Mouse (Mus musculus): ENCODE measurements around the gene Foxi3. TPM values are rescaled to one million over a fixed set of nuclear protein-coding genes. Genes with fewer than 3 reads are reported as not detected.

Foxi3 gene
- total RNA-seq (2017), result not detected in 2 replicates

DNA sequence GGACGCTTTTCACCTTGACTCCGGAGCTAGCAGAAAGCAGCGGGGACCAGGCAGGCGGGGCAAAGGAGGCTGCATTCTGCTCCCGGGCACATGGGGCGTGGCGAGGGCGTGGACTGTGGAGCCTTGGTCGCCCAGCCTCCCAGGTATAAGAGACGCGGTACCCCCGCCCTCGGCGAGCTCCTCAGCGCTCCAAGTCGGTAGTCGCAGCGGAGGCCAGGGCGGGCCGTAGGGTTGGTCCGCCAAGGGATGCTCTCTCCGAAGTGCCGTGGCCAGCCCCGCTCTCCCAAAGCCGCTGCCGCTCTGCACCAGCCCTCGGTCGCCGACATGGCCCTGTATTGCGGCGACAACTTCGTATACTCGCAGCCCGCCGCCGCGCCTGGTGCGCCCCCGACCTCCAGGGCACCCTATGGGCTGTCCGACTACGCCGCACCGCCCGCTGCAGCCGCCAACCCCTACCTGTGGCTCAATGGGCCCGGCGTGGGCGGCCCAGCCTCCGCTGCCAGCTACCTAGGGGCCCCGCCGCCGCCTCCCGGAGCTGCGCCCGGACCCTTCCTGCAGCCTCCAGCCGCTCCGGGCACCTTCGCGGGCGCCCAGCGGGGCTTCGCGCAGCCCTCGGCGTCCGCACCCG is at the start of gene Foxi3:
Gene Foxi3, plus strand, starts transcription at position 247 of the 628 bp plus-strand sequence.
- ATAC-seq (ENCODE audit: extremely low read depth, insufficient number of reproducible peaks, low FRiP score, poor library complexity, severe bottlenecking), result 0 out of 2 replicates have a peak, but pooled peaks have one; percentile 9

DNA sequence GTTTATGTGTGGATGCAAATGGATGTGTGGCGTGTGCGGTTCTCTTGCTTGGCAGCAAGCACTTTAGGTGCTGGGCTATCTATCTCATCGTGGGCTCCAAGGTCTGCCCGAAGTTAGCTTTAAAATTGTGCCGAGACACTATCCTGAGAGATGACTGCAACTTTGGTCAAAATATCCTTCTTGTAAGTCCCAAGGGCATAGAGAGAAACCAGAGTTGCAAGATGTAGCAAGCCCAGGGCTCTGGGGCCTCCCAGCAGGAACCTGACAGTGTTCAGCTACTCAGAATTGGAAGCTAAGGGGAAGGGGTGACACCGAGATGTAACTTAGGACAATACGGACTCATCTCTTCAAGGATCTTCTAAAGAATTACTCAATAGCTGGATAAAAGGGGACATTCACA is 46.8 kb upstream of the Foxi3 start:
- no peak for ATAC-seq (ENCODE audit: extremely low read depth, insufficient number of reproducible peaks, low FRiP score, poor library complexity, severe bottlenecking)

DNA sequence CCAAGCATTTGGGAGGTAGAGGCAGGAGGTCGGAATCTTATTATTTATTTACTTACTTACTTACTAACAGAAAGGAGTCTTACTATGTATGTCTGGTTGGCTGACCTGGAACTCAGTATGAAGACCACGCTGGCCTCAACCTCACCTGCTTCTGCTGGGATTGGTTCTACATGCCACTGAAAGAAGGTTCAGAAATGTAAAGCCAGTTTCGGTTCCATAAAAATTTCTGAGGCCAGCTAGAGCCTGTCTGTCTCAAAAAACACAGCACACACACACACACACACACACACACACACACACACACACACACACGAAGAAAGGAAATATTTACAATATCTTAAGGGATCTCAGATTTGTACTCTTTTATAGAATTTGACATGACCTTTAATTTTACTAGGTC is 46.0 kb upstream of the Foxi3 start:
- no peak for ATAC-seq (ENCODE audit: extremely low read depth, insufficient number of reproducible peaks, low FRiP score, poor library complexity, severe bottlenecking)

DNA sequence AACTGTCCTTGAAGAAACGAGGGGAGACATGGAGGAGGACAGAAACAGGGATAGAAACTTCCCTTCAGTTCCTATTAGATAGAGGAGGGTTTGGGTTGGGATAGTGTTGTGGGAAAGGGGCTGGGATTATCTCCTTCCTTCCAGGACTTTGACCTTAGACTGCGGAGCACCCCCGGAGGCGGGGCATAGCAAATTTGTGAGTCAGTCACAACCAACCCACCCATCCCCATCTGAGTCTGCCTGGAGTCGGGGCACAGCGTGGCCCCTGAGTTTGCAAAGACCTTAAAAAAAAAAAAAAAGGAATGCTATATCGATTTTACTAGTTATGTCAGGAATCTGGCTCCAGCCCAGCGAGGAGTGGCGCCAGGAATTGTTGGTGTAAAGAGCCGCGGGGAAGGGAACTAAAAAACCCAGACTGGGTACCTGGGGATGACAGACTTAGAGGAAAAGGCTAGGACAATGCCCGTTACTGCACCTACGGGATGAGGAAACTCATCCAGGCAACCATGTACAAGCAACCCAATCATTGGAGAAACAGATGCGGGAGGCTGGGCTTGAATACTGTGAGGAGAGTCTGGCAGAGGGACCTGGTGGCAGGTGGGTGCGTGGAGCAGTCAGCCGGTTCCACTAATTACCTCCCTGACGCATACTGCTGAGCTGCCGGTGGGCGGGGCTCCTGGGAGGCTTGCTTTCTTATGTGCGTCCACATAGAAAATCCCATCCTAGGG is 44.5 kb upstream of the Foxi3 start:
- no peak for ATAC-seq (ENCODE audit: extremely low read depth, insufficient number of reproducible peaks, low FRiP score, poor library complexity, severe bottlenecking)

DNA sequence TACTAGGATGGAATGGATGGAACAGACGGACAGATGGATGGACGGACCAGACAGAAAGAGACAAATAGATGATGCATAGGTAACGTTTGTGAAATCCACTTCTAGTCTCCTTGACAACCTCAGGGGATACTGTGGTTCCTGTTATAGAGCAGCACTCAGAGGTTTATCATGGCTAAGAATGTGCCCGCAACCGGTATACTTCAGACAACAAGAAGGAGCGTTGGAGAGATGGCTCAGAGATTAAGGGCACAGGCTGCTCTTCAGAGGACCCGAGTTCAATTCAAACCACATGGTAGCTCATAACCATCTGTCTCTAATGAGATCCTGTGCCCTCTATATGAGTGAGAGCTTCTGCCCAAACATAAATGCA is 44.0 kb upstream of the Foxi3 start:
- ATAC-seq (ENCODE audit: extremely low read depth, insufficient number of reproducible peaks, low FRiP score, poor library complexity, severe bottlenecking), result no peak

DNA sequence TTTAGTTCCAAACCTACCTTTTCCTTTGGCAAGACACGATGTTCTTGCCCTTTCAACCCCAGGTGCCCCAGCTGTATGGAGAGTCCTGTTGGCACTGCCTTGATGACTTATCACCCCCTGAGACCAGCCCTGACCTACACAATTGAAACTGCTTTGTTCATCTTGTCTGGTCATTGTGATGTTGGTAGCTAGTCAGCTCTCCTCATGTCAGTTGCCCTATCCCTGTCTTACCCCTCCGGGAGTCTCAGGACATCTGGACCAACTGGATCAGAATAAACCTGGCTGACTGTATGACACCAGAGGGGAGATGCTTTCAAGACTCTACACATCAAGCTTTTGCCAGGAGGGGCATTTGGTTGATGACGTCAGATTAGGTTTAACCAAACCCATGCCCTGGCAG is 37.5 kb upstream of the Foxi3 start, which contains the start of gene Tex37:
Gene Tex37, minus strand, starts transcription at position 101 of the 400 bp plus-strand sequence.
- ATAC-seq (ENCODE audit: extremely low read depth, insufficient number of reproducible peaks, low FRiP score, poor library complexity, severe bottlenecking), result no peak

DNA sequence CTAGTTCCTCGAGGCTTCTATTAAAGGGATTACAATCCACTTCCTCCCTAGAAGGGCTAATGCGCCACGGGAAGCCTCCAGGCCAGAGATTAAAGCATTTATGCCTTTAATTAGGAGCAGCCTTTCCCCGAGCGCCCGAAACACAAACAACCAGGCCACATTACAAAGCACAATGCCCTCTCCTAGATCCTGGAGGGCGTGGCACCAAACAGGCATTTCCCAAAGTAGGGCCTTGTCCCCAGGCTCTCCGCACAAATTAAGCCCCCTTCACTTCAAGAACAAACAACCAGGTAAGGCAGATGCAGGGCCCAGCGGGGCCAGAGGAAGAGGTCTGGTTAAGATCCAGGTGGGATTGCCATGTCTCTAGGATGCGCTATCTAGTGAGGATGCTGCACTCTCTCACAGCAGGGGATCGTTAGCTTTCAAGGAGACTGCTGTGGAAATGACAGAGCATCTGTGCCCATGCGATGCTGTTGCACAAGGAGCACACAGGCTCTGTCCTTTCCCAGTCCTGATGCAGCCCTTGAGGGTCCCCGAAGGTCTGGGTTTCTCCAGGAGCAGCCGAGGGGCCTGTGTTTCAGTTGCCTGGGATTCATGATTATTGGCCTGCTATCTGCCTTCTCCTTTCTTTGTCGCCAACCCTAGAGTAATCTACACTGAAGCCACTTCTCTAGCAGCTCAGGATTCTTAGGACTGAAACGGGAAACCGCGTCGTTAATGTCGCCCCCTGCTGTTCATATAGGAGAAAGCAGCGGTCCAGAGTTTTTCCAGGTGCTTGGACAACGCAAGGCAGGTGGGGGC is 34.9 kb upstream of the Foxi3 start:
- ATAC-seq (ENCODE audit: extremely low read depth, insufficient number of reproducible peaks, low FRiP score, poor library complexity, severe bottlenecking), result 0 out of 2 replicates have a peak, but pooled peaks have one; percentile 30

DNA sequence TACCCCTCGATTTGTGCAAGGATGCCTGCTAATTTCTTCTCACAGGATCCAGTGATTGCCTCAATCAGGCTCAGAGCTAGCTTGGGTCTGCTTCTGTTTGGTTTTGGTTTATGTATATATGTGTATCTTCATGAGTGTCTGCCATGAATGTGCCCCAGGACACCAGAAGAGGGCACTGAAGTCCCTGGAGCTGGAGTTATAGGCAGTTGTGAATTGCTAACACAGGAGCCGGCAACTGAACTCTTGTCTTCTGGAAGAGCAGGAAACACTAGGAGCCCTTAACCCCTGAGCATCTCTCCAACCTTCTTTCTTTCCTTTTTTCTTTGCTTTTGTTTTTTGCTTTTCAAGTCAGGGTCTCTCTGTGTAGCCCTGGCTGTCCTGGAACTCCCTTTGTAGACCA is 24.5 kb upstream of the Foxi3 start:
- ATAC-seq (ENCODE audit: extremely low read depth, insufficient number of reproducible peaks, low FRiP score, poor library complexity, severe bottlenecking), result no peak

DNA sequence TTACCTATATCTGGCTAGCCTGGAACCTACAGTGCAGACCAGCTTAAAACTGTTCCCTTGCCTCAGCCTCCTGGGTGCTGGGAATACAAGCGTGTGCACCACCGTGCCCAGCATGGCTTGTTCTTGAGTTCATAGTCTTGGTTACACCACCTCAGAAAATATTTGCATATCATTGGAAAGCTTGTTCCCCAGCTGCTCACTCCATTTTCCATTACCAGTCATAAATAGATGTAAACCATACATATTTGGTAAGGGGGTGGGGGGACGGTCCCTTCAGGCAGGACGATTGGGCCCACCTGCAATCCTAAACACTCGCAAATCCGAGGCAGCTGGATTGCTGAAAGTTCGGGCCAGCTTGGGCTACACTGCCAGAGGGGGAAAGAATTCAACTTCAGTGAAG is 3.1 kb upstream of the Foxi3 start:
- ATAC-seq (ENCODE audit: extremely low read depth, insufficient number of reproducible peaks, low FRiP score, poor library complexity, severe bottlenecking), result no peak

DNA sequence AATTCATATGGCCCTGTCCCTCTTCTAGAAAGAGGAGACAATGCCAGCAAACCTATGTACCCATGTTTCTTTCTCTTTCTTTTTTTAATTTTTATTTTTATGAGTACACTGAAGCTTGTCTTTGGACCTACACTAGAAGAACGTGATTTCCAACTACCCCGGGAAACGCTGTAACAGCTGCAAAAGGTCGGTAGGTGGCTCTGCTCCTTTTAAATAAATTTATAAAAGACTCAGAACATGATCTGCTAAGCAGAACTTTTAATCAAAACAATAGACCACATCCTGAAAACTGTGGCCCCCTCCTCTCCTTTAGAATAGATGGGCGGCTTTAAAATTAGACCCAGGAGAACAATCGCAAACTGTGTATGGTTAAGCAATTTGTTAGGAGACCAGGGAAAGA is 2.3 kb upstream of the Foxi3 start:
- no peak for ATAC-seq (ENCODE audit: extremely low read depth, insufficient number of reproducible peaks, low FRiP score, poor library complexity, severe bottlenecking)

DNA sequence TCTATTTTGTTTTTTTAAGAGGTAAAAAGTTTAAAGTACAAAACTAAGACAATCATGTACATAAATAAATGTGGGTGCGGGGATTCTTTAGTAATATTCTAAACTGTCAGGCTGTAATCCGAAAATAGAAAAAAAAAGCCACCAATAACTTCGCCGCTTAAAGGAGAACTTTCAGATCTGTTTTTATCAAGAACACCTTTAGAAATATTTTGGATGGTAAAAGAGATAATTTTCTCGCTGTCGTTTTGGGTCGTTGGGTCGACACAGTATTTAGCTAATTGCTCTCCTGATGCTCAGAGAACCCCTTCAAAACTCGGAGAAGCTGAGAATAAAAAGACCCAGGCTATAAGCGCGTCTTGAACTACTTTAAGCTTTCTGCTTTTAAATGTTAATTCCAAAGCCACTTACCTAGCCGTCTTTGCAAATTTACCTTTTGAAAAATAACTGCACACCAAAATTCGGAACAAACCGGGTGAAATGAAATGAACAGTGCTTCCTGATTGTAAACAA is 985 bp upstream of the Foxi3 start:
- no peak for ATAC-seq (ENCODE audit: extremely low read depth, insufficient number of reproducible peaks, low FRiP score, poor library complexity, severe bottlenecking)

DNA sequence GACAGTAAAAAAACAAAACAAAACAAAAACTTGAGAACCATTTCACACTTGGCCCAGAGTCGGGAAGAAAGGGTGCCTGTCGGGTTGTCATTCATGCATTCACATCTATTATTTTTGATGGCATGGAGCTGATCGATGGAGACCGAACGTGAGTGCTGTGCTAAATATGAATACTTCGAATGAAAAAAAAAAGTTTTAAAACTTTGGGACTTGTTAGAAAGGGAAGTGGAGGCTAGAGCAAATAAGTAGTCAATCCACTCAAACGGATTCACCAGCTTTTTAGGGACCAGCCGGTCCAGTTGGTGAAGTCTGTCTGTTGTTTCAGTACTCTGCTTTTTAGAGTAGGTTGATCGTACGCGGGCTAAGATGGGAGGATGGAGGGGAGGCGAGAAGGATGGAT is 490 bp upstream of the Foxi3 start:
- ATAC-seq (ENCODE audit: extremely low read depth, insufficient number of reproducible peaks, low FRiP score, poor library complexity, severe bottlenecking), result no peak

DNA sequence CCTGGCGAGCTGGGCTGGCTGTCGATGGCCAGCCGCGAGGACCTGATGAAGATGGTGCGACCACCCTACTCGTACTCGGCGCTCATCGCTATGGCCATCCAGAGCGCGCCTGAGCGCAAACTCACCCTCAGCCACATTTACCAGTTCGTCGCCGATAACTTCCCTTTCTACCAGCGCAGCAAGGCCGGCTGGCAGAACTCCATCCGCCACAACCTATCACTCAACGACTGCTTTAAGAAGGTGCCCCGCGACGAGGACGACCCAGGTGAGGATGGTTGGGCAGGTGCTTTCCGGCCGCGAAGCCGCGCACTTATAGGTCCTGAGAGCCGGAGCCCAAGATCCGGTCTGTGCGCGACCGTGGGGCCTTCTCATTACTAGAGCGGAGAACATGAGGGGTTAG is 605 bp downstream of the Foxi3 start:
- no peak for ATAC-seq (ENCODE audit: extremely low read depth, insufficient number of reproducible peaks, low FRiP score, poor library complexity, severe bottlenecking)

DNA sequence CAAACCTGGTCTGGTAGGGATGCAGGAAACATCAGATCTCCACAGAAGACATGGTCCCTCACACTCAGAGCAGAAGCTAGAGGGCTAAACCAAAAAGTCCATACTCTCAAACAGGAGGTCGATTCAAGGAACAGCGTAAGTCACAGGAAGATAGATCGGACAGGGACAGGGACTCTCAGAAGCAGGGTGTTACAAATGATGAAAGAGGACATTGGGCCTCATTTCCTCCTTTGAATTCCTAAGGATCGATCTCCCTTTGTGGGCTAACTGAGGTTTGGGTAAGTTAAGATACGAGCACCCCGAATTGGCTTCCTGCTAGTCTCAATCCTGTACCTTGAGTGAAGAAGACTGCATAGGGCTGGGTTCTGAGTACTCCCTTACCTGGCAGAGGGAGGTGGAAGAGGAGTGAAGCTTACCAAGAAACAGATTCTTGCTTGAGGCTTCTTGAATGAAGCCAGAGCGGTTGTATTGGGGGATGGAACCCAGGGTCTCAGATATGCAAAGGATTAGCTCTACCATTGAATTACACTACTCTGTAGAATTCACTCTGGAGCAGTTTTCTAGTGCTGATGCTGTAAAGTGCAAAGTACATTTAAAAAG is 1.1 kb downstream of the Foxi3 start:
- no peak for ATAC-seq (ENCODE audit: extremely low read depth, insufficient number of reproducible peaks, low FRiP score, poor library complexity, severe bottlenecking)

DNA sequence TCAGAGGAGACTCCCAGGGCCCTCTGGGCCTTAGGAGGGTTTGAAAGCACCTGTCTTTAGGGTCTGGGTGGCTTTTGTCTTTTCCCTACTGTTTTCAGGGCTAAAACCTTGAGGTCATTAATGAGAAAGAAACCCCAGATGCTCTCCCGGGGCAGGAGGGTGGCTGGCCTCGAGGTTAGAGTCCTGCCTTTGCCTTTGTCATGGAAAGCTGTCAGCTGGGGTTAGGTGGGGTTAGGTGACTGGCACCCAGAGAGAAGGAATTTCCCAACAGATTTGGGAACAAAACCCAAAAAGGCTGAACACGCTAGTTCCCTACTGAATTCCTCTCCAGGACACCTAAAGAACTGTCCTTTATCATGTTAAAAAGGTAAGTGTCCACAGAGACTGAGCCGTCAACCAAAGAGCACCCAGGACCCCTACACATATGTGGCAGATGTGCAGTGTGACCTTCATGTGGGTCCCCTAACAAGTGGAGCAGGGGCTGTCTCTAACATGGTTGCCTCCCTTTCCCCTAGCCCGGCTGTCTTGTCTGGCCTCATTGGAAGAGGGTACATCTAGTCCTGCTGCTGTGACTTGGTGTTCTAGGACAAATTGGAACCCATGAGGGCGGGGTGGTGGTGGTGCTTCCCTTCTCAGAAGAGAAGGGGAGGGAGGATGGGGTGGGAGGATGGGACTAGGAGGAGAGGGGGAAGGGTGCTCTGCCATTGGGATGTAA is 7.9 kb downstream of the Foxi3 start:
- ATAC-seq (ENCODE audit: extremely low read depth, insufficient number of reproducible peaks, low FRiP score, poor library complexity, severe bottlenecking), result no peak

DNA sequence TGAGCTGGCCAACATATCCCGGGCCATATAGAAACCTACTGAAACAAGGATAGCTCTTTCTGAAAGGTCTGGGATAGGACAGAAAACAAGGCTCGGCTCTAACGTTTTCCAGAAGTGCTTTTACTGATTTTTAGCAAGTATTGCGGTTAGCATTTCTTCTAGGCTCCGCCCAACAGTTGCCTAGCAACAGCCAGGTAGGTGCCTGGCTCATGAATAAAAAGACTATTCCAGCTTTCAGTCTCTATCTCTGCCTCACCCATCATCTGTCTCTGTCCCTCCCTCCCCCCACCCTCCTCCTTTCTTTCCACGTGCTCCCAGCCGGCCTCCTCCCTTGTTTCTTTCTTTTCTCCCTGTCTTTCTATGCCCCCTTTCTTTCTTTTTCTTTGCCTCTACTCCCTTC is 9.4 kb downstream of the Foxi3 start:
- no peak for ATAC-seq (ENCODE audit: extremely low read depth, insufficient number of reproducible peaks, low FRiP score, poor library complexity, severe bottlenecking)

DNA sequence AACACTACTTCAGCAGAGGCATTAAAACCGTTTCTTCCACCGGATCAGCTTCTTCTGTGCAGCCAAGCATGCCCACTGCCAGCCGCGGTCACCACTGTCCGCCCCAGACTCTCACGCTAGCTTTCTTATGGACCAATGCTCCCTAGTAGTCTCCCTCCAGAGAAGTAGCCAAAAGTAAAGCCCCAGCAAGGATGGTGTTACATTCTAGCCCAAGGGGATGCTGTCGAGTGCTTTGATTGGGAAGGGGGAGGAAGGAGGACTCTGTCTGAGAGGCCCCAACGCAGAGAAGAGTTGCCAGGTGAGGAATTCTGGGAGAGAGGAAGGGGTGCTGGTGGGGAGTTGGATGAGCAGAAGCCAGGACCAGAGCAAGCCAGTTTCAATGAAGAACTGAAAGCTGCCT is 11.1 kb downstream of the Foxi3 start:
- ATAC-seq (ENCODE audit: extremely low read depth, insufficient number of reproducible peaks, low FRiP score, poor library complexity, severe bottlenecking), result no peak

DNA sequence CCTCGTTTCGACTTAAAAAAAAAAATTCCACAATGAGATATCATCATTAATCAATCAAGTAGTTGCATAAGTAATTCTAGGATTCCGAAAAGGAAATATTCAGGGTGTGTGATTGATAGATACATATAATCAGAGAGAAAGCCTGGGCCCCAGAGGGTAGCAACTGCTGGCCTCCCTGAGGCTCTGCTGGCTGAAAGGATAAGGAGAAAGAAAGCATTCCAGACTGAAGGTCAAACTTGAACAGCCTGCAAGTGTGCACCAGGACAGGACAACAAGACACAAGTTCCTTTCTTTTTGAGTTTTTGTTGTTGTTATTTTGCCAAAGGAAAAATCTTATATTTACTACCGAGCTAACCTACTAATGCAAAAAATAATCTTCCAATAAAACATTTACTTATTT is 12.0 kb downstream of the Foxi3 start:
- ATAC-seq (ENCODE audit: extremely low read depth, insufficient number of reproducible peaks, low FRiP score, poor library complexity, severe bottlenecking), result no peak

DNA sequence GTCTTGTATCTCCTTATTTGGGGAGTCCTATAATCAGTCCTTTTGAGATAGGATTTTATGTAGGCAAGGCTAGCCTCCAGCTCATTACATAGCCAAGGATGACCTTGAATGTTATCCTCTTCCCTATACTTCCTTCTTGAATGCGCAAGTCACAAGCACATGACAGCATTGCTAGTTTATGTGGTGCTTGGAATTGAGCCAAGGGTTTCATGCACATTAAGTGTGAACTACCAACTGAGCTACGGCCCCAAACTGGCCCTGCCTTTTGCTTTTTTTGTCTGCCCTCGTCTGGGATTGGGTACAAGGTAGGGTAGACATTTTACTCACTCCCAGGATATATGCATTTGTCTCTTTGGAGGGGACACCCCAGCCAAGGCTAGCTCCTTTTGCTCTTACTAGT is 16.7 kb downstream of the Foxi3 start:
- ATAC-seq (ENCODE audit: extremely low read depth, insufficient number of reproducible peaks, low FRiP score, poor library complexity, severe bottlenecking), result no peak

All from neutrophil, adult 5-6 weeks (primary cell).